Mouse (Mus musculus): ENCODE results near the gene Pkp1. TPM values are rescaled to one million over a fixed set of nuclear protein-coding genes. Genes with fewer than 3 reads are reported as not detected.

The Pkp1 gene
- polyA plus RNA-seq, 1 experiment from 2014 or later = 0.08 TPM

GRCm38 (mm10) chr1:135872991-135873390 is 46.0 kb downstream of the Pkp1 start:
- H3K4me1 ChIP-seq (replicated peaks; ENCODE audit: control insufficient read depth, insufficient read depth, low read length) = no peaks in the 10 kb centered on the region
- no peaks in the 10 kb centered on the region for H3K27me3 ChIP-seq (replicated peaks; ENCODE audit: control insufficient read depth, insufficient read depth, low read length)
- H3K9ac ChIP-seq (ENCODE audit: low read length) = no peak overlapping the region
- H3K4me3 ChIP-seq (ENCODE audit: low read depth, low read length) = no peak overlapping the region
- no peak for DNase-seq (ENCODE audit: low spot score)
- 85% methylated on average over 4 of the region's 4 CpGs for WGBS
- no peak for ATAC-seq (replicated peaks; ENCODE audit: low FRiP score, low TSS enrichment, low read depth)
- no peak overlapping the region for H3K4me2 ChIP-seq (ENCODE audit: low read length)
- no peaks in the 10 kb centered on the region for H3K36me3 ChIP-seq (ENCODE audit: control insufficient read depth, insufficient read depth, low read length)
- no peak overlapping the region for H3K27ac ChIP-seq (ENCODE audit: low read depth)
- H3K9me3 ChIP-seq (ENCODE audit: control insufficient read depth, low read length) = no peaks in the 10 kb centered on the region

- Histone ChIP-seq H3K27me3 (replicated peaks; ENCODE audit: control insufficient read depth, insufficient read depth, low read length) (no peaks in the 10 kb centered on the region), H3K9me3 (ENCODE audit: control insufficient read depth, low read length) (no peaks in the 10 kb centered on the region), H3K36me3 (ENCODE audit: control insufficient read depth, insufficient read depth, low read length) (no peaks in the 10 kb centered on the region), H3K27ac (ENCODE audit: low read depth) (no peak overlapping the region), H3K9ac (ENCODE audit: low read length) (no peak overlapping the region), H3K4me3 (ENCODE audit: low read depth, low read length) (no peak overlapping the region), H3K4me1 (replicated peaks; ENCODE audit: control insufficient read depth, insufficient read depth, low read length) (no peaks in the 10 kb centered on the region), H3K4me2 (ENCODE audit: low read length) (no peak overlapping the region)
- WGBS = 84% methylated on average over 6 of the region's 6 CpGs
- DNase-seq (ENCODE audit: low spot score) (no peak), ATAC-seq (replicated peaks; ENCODE audit: low FRiP score, low TSS enrichment, low read depth) (no peak)
Observed at GRCm38 (mm10) chr1:135868570-135868969, 50.4 kb downstream of the Pkp1 start.

- peak; percentile 77; the same call in 1 of the 2 replicates for ATAC-seq (replicated peaks; ENCODE audit: low FRiP score, low TSS enrichment, low read depth)
- no peak overlapping the region for H3K27ac ChIP-seq (ENCODE audit: low read depth)
Observed at GRCm38 (mm10) chr1:135865518-135866194, 53.4 kb downstream of the Pkp1 start.

GRCm38 (mm10) chr1:135864830-135865229 is 54.2 kb downstream of the Pkp1 start:
- H3K27me3 ChIP-seq (replicated peaks; ENCODE audit: control insufficient read depth, insufficient read depth, low read length) = no peaks in the 10 kb centered on the region
- no peaks in the 10 kb centered on the region for H3K36me3 ChIP-seq (ENCODE audit: control insufficient read depth, insufficient read depth, low read length)
- 82% methylated on average over 6 of the region's 6 CpGs for WGBS
- ATAC-seq (replicated peaks; ENCODE audit: low FRiP score, low TSS enrichment, low read depth) (no peak), DNase-seq (ENCODE audit: low spot score) (no peak)
- H3K9me3 ChIP-seq (ENCODE audit: control insufficient read depth, low read length) = no peaks in the 10 kb centered on the region
- H3K27ac ChIP-seq (ENCODE audit: low read depth) = no peak overlapping the region
- no peak overlapping the region for H3K4me3 ChIP-seq (ENCODE audit: low read depth, low read length)
- H3K9ac ChIP-seq (ENCODE audit: low read length) = no peak overlapping the region
- H3K4me2 ChIP-seq (ENCODE audit: low read length) = no peak overlapping the region
- no peaks in the 10 kb centered on the region for H3K4me1 ChIP-seq (replicated peaks; ENCODE audit: control insufficient read depth, insufficient read depth, low read length)

More at GRCm38 (mm10) chr1:135865518-135866194, 53.4 kb downstream of the Pkp1 start:
- Histone ChIP-seq H3K4me2 (ENCODE audit: low read length) (no peak overlapping the region), H3K9me3 (ENCODE audit: control insufficient read depth, low read length) (no peaks in the 10 kb centered on the region), H3K27me3 (replicated peaks; ENCODE audit: control insufficient read depth, insufficient read depth, low read length) (no peaks in the 10 kb centered on the region), H3K4me3 (ENCODE audit: low read depth, low read length) (no peak overlapping the region), H3K36me3 (ENCODE audit: control insufficient read depth, insufficient read depth, low read length) (no peaks in the 10 kb centered on the region), H3K4me1 (replicated peaks; ENCODE audit: control insufficient read depth, insufficient read depth, low read length) (no peaks in the 10 kb centered on the region), H3K9ac (ENCODE audit: low read length) (no peak overlapping the region)
- peak; percentile 93 for DNase-seq (ENCODE audit: low spot score)
- 43% methylated on average over 19 of the region's 19 CpGs for WGBS

- no peak for ATAC-seq (replicated peaks; ENCODE audit: low FRiP score, low TSS enrichment, low read depth)
- Histone ChIP-seq H3K4me3 (ENCODE audit: low read depth, low read length) (no peak overlapping the region), H3K9ac (ENCODE audit: low read length) (no peak overlapping the region), H3K9me3 (ENCODE audit: control insufficient read depth, low read length) (no peaks in the 10 kb centered on the region), H3K4me2 (ENCODE audit: low read length) (no peak overlapping the region), H3K4me1 (replicated peaks; ENCODE audit: control insufficient read depth, insufficient read depth, low read length) (no peaks in the 10 kb centered on the region), H3K36me3 (ENCODE audit: control insufficient read depth, insufficient read depth, low read length) (no peaks in the 10 kb centered on the region), H3K27me3 (replicated peaks; ENCODE audit: control insufficient read depth, insufficient read depth, low read length) (no peaks in the 10 kb centered on the region), H3K27ac (ENCODE audit: low read depth) (no peak overlapping the region)
- no peak for DNase-seq (ENCODE audit: low spot score)
- WGBS = 77% methylated on average over 9 of the region's 9 CpGs
Observed at GRCm38 (mm10) chr1:135863786-135864335, 55.1 kb downstream of the Pkp1 start.

- Histone ChIP-seq H3K36me3 (ENCODE audit: control insufficient read depth, insufficient read depth, low read length) (no peaks in the 10 kb centered on the region), H3K9ac (ENCODE audit: low read length) (no peak overlapping the region), H3K27me3 (replicated peaks; ENCODE audit: control insufficient read depth, insufficient read depth, low read length) (no peaks in the 10 kb centered on the region), H3K27ac (ENCODE audit: low read depth) (no peak overlapping the region), H3K4me1 (replicated peaks; ENCODE audit: control insufficient read depth, insufficient read depth, low read length) (no peaks in the 10 kb centered on the region), H3K9me3 (ENCODE audit: control insufficient read depth, low read length) (no peaks in the 10 kb centered on the region), H3K4me2 (ENCODE audit: low read length) (no peak overlapping the region), H3K4me3 (ENCODE audit: low read depth, low read length) (no peak overlapping the region)
- DNase-seq (ENCODE audit: low spot score) = no peak
- no peak for ATAC-seq (replicated peaks; ENCODE audit: low FRiP score, low TSS enrichment, low read depth)
- WGBS = 75% methylated on average over 5 of the region's 5 CpGs
Observed at GRCm38 (mm10) chr1:135862561-135862960, 56.4 kb downstream of the Pkp1 start.

GRCm38 (mm10) chr1:135861980-135862552 is 56.9 kb downstream of the Pkp1 start:
- Histone ChIP-seq H3K27ac (ENCODE audit: low read depth) (no peak overlapping the region), H3K4me3 (ENCODE audit: low read depth, low read length) (no peak overlapping the region), H3K27me3 (replicated peaks; ENCODE audit: control insufficient read depth, insufficient read depth, low read length) (no peaks in the 10 kb centered on the region), H3K9ac (ENCODE audit: low read length) (no peak overlapping the region), H3K36me3 (ENCODE audit: control insufficient read depth, insufficient read depth, low read length) (no peaks in the 10 kb centered on the region), H3K9me3 (ENCODE audit: control insufficient read depth, low read length) (no peaks in the 10 kb centered on the region), H3K4me2 (ENCODE audit: low read length) (no peak overlapping the region), H3K4me1 (replicated peaks; ENCODE audit: control insufficient read depth, insufficient read depth, low read length) (no peaks in the 10 kb centered on the region)
- ATAC-seq (replicated peaks; ENCODE audit: low FRiP score, low TSS enrichment, low read depth) (no peak), DNase-seq (ENCODE audit: low spot score) (no peak)
- 60% methylated on average over 9 of the region's 9 CpGs for WGBS

- Histone ChIP-seq H3K4me3 (ENCODE audit: low read depth, low read length) (no peak overlapping the region), H3K4me2 (ENCODE audit: low read length) (no peak overlapping the region), H3K36me3 (ENCODE audit: control insufficient read depth, insufficient read depth, low read length) (no peaks in the 10 kb centered on the region), H3K9ac (ENCODE audit: low read length) (no peak overlapping the region), H3K4me1 (replicated peaks; ENCODE audit: control insufficient read depth, insufficient read depth, low read length) (no peaks in the 10 kb centered on the region), H3K27me3 (replicated peaks; ENCODE audit: control insufficient read depth, insufficient read depth, low read length) (no peaks in the 10 kb centered on the region), H3K9me3 (ENCODE audit: control insufficient read depth, low read length) (no peaks in the 10 kb centered on the region), H3K27ac (ENCODE audit: low read depth) (no peak overlapping the region)
- DNase-seq (ENCODE audit: low spot score) = no peak
- 83% methylated on average over 5 of the region's 5 CpGs for WGBS
- ATAC-seq (replicated peaks; ENCODE audit: low FRiP score, low TSS enrichment, low read depth) = no peak
Observed at GRCm38 (mm10) chr1:135861091-135861490, 57.9 kb downstream of the Pkp1 start.

- Histone ChIP-seq H3K36me3 (ENCODE audit: control insufficient read depth, insufficient read depth, low read length) (no peaks in the 10 kb centered on the region), H3K4me1 (replicated peaks; ENCODE audit: control insufficient read depth, insufficient read depth, low read length) (no peaks in the 10 kb centered on the region), H3K4me2 (ENCODE audit: low read length) (no peak overlapping the region), H3K9me3 (ENCODE audit: control insufficient read depth, low read length) (no peaks in the 10 kb centered on the region), H3K9ac (ENCODE audit: low read length) (no peak overlapping the region), H3K27ac (ENCODE audit: low read depth) (no peak overlapping the region), H3K27me3 (replicated peaks; ENCODE audit: control insufficient read depth, insufficient read depth, low read length) (no peaks in the 10 kb centered on the region), H3K4me3 (ENCODE audit: low read depth, low read length) (no peak overlapping the region)
- ATAC-seq (replicated peaks; ENCODE audit: low FRiP score, low TSS enrichment, low read depth) = no peak
- 83% methylated on average over 7 of the region's 7 CpGs for WGBS
- DNase-seq (ENCODE audit: low spot score) = no peak
Observed at GRCm38 (mm10) chr1:135858533-135858932, 60.5 kb downstream of the Pkp1 start.

Data from intestine, embryonic 14.5 days (tissue).